Mouse (Mus musculus) right cerebral cortex, adult 18-20 months (tissue): ENCODE data around the gene Slc51b.

Source experiments
- DNase-seq: peaks from one replicate; pipeline ENCODE4 v3.0.0; 2022; ENCODE audit warnings: mixed read lengths

The Slc51b gene

GRCm38 (mm10) chr9:65407861-65408260 lies 14.9 kb downstream of the Slc51b start:
- DNase-seq: no peak

GRCm38 (mm10) chr9:65407327-65407726 lies 15.4 kb downstream of the Slc51b start:
- DNase-seq: no peak

GRCm38 (mm10) chr9:65405184-65405449 lies 17.6 kb downstream of the Slc51b start:
- DNase-seq: no peak

- DNase-seq: peak; percentile 81
Measured at GRCm38 (mm10) chr9:65404331-65405183, 18.2 kb downstream of the Slc51b start.

- no peak for DNase-seq
Measured at GRCm38 (mm10) chr9:65399934-65400333, 22.8 kb downstream of the Slc51b start.

- DNase-seq: peak; percentile 36
Measured at GRCm38 (mm10) chr9:65398279-65398678, 24.5 kb downstream of the Slc51b start, which contains the start of gene Rasl12. TSS of gene Rasl12 (plus strand) at chr9:65398506.

- no peak for DNase-seq
Measured at GRCm38 (mm10) chr9:65394360-65394759, 28.4 kb downstream of the Slc51b start.

- no peak for DNase-seq
Measured at GRCm38 (mm10) chr9:65393606-65394005, 29.1 kb downstream of the Slc51b start.

GRCm38 (mm10) chr9:65392638-65393364 lies 30.0 kb downstream of the Slc51b start:
- DNase-seq: peak; percentile 48

GRCm38 (mm10) chr9:65391613-65391964 lies 31.2 kb downstream of the Slc51b start, which contains the start of gene Kbtbd13:
TSS of gene Kbtbd13 (minus strand) at chr9:65391652.
- DNase-seq: no peak

GRCm38 (mm10) chr9:65390752-65391612 lies 31.8 kb downstream of the Slc51b start:
- peak; percentile 11 for DNase-seq

- DNase-seq: no peak
Measured at GRCm38 (mm10) chr9:65386373-65387140, 36.2 kb downstream of the Slc51b start.

- DNase-seq: no peak
Measured at GRCm38 (mm10) chr9:65384276-65384675, 38.5 kb downstream of the Slc51b start.

- no peak for DNase-seq
Measured at GRCm38 (mm10) chr9:65382751-65383097, 40.0 kb downstream of the Slc51b start.

- no peak for DNase-seq
Measured at GRCm38 (mm10) chr9:65382031-65382750, 40.6 kb downstream of the Slc51b start.

- DNase-seq: no peak
Measured at GRCm38 (mm10) chr9:65381017-65381590, 41.7 kb downstream of the Slc51b start.

- DNase-seq: peak; percentile 83
Measured at GRCm38 (mm10) chr9:65375163-65375934, 47.4 kb downstream of the Slc51b start.

- no peak for DNase-seq
Measured at GRCm38 (mm10) chr9:65374468-65375162, 48.1 kb downstream of the Slc51b start.

GRCm38 (mm10) chr9:65372449-65372848 lies 50.3 kb downstream of the Slc51b start:
- DNase-seq: no peak

GRCm38 (mm10) chr9:65371756-65372155 lies 51.0 kb downstream of the Slc51b start:
- DNase-seq: no peak
